ENCODE assay signal across 21 mouse cellular contexts in genomic region chr9:67627196-67627595, GRCm38 (mm10).
A peak's percentile ranks its signal among the peaks of the same experiment; 100 is the strongest.
DNase-seq lines count a peak whose midpoint lies in the region; ATAC-seq and TF ChIP-seq lines count a peak whose summit lies in the region.
"Had no signal": no experiment of that assay in that cellular context is flagged by ENCODE, and none has a peak within 500 bp of the region (broad histone marks: within the 10 kb centered on the region; RNA-seq: fewer than 3 reads in every experiment).

No protein-coding gene starts in this region.

- no peaks in the 10 kb centered on the region for H3K36me3 ChIP-seq in kidney, postnatal 0 days (ENCODE audit: insufficient read depth, low read length)
- H3K36me3 ChIP-seq: embryonic facial prominence, embryonic 13.5 days; embryonic facial prominence, embryonic 15.5 days; forebrain, embryonic 15.5 days had no signal

- H3K4me1 ChIP-seq in kidney, postnatal 0 days (replicated peaks; ENCODE audit: insufficient read depth, low read length): peaks cover 7% of the 10 kb centered on the region

- ATAC-seq in kidney, postnatal 0 days (replicated peaks; ENCODE audit: low FRiP score, low read depth): no peak
- no peak for ATAC-seq in megakaryocyte progenitor cell, adult 5-6 weeks (replicated peaks; ENCODE audit: poor library complexity)
- ATAC-seq: forebrain, embryonic 13.5 days; forebrain, embryonic 15.5 days; forebrain, postnatal 0 days had no signal

- TF ChIP-seq CTCF in kidney, postnatal 0 days (IDR thresholded peaks at IDR 0.05; ENCODE audit: low read depth): no peak

- H3K4me3 ChIP-seq in kidney, postnatal 0 days (replicated peaks; ENCODE audit: low read depth, low read length): no peak overlapping the region
- H3K4me3 ChIP-seq: embryonic facial prominence, embryonic 13.5 days; embryonic facial prominence, embryonic 15.5 days; forebrain, embryonic 13.5 days; forebrain, embryonic 15.5 days had no signal

- no peak overlapping the region for H3K4me2 ChIP-seq in kidney, postnatal 0 days (ENCODE audit: low read length)
- H3K4me2 ChIP-seq: embryonic facial prominence, embryonic 13.5 days; embryonic facial prominence, embryonic 15.5 days; forebrain, embryonic 13.5 days; forebrain, embryonic 15.5 days had no signal

- H3K27ac ChIP-seq in kidney, postnatal 0 days: no peak overlapping the region
- H3K27ac ChIP-seq: embryonic facial prominence, embryonic 13.5 days; embryonic facial prominence, embryonic 15.5 days; forebrain, embryonic 13.5 days; forebrain, embryonic 15.5 days had no signal

- no peak overlapping the region for H3K9ac ChIP-seq in kidney, postnatal 0 days (ENCODE audit: low read depth, low read length)
- H3K9ac ChIP-seq: embryonic facial prominence, embryonic 13.5 days; embryonic facial prominence, embryonic 15.5 days; forebrain, embryonic 13.5 days; forebrain, embryonic 15.5 days; forebrain, postnatal 0 days had no signal

- H3K27me3 ChIP-seq in kidney, postnatal 0 days (ENCODE audit: insufficient read depth, low read length): no peaks in the 10 kb centered on the region
- H3K27me3 ChIP-seq: embryonic facial prominence, embryonic 15.5 days; forebrain, embryonic 15.5 days had no signal

- intact Hi-C loops in heart, postnatal 14 days (cut with DNase I): loop anchor here (5.0 kb wide), 1 partner anchor 35 kb away; no protein-coding TSS in a partner anchor

- WGBS in kidney, postnatal 0 days: 62% methylated on average over 2 of the region's 2 CpGs

- no peaks in the 10 kb centered on the region for H3K9me3 ChIP-seq in kidney, postnatal 0 days (replicated peaks; ENCODE audit: low read length)
- H3K9me3 ChIP-seq: embryonic facial prominence, embryonic 13.5 days; embryonic facial prominence, embryonic 15.5 days; forebrain, embryonic 13.5 days; forebrain, embryonic 15.5 days had no signal

- DNase-seq in heart, adult 11 months: peak; percentile 69
- no peak for DNase-seq in heart, postnatal 14 days
- DNase-seq in kidney, postnatal 0 days (ENCODE audit: low spot score): peak; percentile 61
- no peak for DNase-seq in kidney, adult 18-20 months
- peak; percentile 64 for DNase-seq in 3T3-L1 (ENCODE audit: low read depth, low spot score)
- DNase-seq: adrenal gland, adult 2 months; adrenal gland, postnatal 10 days; adrenal gland, postnatal 25 days; cerebellum, adult 11 months; cerebellum, adult 18-20 months; cerebellum, adult 8-10 months; cerebellum, adult 9-11 months; cerebellum, postnatal 14 days; cerebellum, postnatal 36 days; embryo, embryonic 11 days; forebrain, postnatal 0 days had no signal

Comparison
In these comparisons a context has a peak if more than half of its experiments do, and no peak if none do; other contexts are left out.
1. DNase-seq: peak in heart, adult 11 months (single experiment), kidney, postnatal 0 days (single experiment) and 3T3-L1 (single experiment); none in heart, postnatal 14 days (0 of 2) and kidney, adult 18-20 months (single experiment).